Mouse (Mus musculus) bone marrow, adult 2 months (tissue): ENCODE measurements around the gene Gvin1. TPM values are rescaled to one million over a fixed set of nuclear protein-coding genes. Genes with fewer than 3 reads are reported as not detected.
"Not testable (repeated sequence)": the region's sequence is repeated elsewhere in the genome, so short reads cannot be mapped to it uniquely, and the experiment has no call there.

Experiments
- H3K27ac ChIP-seq: fragments of 200-500 bp; 2 replicates; pipeline ENCODE4 v1.5.1; 2012; ENCODE audit warnings: low read depth, mild to moderate bottlenecking, control low read depth, inconsistent platforms, low read length; ENCODE audit not compliant: control insufficient read depth, poor library complexity, insufficient read depth
- H3K4me1 ChIP-seq: fragments of 200-500 bp; 2 replicates; pipeline ENCODE4 v1.6.1; 2011; ENCODE audit warnings: low read length; ENCODE audit not compliant: control insufficient read depth, insufficient read depth
- H3K4me3 ChIP-seq: fragments of 200-500 bp; replicated peaks from 2 replicates; pipeline ENCODE3; 2011; ENCODE audit warnings: mild to moderate bottlenecking, low read depth, low read length, control low read depth; ENCODE audit not compliant: control insufficient read depth
- CTCF ChIP-seq: fragments of 200-500 bp; IDR thresholded peaks from 2 replicates; pipeline ENCODE4 v1.5.1; 2011; ENCODE audit warnings: low read length, control low read depth; ENCODE audit not compliant: control insufficient read depth, insufficient read depth
- POLR2A ChIP-seq: fragments of 200-500 bp; IDR thresholded peaks from 2 replicates; pipeline ENCODE4 v1.6.1; 2011; ENCODE audit warnings: low read depth, mild to moderate bottlenecking, control low read depth, low read length, borderline replicate concordance; ENCODE audit not compliant: control insufficient read depth
- WGBS: fragments of 180-500 bp; shearing (Covaris S2); methylation state at CpG from one replicate; pipeline ENCODE4 v1.1.7; 2018; 5-methylcytosine and 5-hydroxymethylcytosine counted together
- polyA plus RNA-seq: library from polyadenylated mRNA; stranded (reverse); fragments of >200 nt; gene quantifications from 2 replicates; pipeline ENCODE4 v1.2.4, GENCODE M21; 2011; ENCODE audit warnings: low replicate concordance; ENCODE audit not compliant: missing spikeins, insufficient read depth, insufficient read length

Gene Gvin1
- 10.0 and 13.2 TPM in 2 replicates for polyA plus RNA-seq

DNA sequence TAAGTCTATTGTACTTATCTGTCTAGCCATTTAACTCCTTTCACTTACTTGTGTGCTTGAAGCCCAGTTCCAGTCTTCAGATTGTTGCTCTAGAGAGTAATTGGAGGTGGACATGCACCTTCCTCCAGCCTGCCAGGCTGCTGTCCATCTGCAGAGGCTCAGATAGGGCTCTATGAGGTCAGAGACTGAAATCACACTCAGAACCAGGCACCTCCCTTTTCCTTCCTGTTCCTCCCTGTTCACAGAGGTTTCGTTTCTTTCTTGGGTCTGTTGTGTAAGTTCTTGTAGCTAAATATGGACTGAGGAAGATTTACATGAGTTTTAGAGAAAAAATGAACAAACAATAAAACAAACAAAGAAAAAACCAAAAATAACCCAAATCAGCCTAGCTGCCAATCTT lies at the start of gene Gvin1:
Gvin1 (minus strand) TSS at position 150 of the 400 bp plus-strand sequence.
- H3K4me1 ChIP-seq, H3K27ac ChIP-seq, H3K4me3 ChIP-seq: not testable (repeated sequence)
- WGBS = 0% methylated on average over 1 of the region's 1 CpGs

DNA sequence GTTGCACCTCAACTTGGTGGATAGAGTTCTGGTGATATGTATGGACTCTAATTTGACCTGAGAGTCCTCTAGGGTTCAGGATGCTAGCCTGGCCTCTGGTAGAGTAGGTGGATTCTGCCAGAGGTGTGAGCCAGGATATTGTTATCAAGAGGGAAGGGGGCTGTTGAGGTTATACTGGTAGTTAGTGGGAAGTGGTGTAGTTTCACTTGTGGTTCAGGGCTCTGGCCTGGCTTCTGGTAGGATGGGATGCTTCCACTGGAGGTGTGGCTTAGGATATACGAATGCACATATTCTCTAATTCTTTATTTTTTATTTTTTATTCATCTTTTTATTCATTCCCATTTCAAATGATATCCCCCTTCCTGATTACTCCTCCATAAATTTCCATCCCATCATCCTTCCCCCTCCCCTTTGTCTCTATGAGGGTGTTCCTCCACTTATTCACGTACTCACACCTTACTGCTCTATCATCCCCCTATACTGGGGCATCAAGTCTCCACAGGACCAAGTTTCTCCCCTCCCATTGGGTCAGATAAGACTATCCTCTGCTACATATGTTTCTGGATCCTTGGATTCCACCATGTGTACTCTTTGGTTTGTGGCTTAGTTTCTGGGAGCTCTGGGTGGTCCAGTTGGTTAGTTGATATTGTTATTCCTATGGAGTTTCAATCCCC lies 36.9 kb upstream of the Gvin1 start:
- Histone ChIP-seq H3K4me3 (no peak overlapping the region), H3K27ac (no peak overlapping the region), H3K4me1 (no peaks in the 10 kb centered on the region)
- TF ChIP-seq POLR2A (no peak), CTCF (no peak)
- 79% methylated on average over 2 of the region's 2 CpGs for WGBS

DNA sequence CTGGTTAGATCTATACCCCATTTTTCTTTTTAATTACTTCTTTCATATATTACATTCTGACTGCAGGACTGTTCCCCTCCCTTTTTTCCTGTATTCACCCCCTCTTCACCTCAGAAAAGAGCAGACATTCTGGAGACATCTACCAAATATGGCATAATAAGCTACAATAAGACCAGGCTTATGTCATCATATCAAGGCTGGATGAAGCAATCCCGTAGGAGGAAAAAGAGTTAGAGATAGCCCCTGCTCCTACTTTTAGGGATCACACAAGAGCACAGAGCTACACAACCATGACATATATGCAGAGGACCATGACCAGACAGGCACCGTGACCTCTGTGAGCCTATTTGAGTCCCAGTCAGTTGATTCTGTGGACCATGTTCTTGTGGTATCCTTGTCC lies 33.8 kb upstream of the Gvin1 start:
- TF ChIP-seq POLR2A = no peak
- no peak for TF ChIP-seq CTCF
- no peaks in the 10 kb centered on the region for H3K4me1 ChIP-seq
- H3K27ac ChIP-seq = no peak overlapping the region
- 77% methylated on average over 2 of the region's 2 CpGs for WGBS
- no peak overlapping the region for H3K4me3 ChIP-seq

DNA sequence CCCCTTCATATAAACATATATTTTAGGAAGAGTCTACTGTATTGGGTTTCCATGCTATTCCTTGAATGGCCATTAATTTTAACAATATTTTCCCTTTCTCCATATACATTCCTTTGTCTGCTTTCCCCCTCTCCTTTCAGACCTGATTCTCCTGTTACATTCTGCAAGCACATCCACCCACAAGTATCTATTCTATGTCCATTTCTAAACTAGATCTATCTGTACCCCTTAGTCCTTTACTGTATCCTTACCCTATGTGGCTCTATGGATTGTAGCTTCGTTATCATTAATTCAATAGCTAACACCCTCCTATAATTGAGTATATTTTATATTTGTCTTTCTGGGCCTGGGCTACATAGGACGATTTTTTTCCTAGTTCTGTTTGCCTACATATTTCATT lies 33.1 kb upstream of the Gvin1 start:
- Histone ChIP-seq H3K4me3 (no peak overlapping the region), H3K27ac (no peak overlapping the region), H3K4me1 (no peaks in the 10 kb centered on the region)
- 72% methylated on average over 2 of the region's 2 CpGs for WGBS
- TF ChIP-seq POLR2A (no peak), CTCF (no peak)

DNA sequence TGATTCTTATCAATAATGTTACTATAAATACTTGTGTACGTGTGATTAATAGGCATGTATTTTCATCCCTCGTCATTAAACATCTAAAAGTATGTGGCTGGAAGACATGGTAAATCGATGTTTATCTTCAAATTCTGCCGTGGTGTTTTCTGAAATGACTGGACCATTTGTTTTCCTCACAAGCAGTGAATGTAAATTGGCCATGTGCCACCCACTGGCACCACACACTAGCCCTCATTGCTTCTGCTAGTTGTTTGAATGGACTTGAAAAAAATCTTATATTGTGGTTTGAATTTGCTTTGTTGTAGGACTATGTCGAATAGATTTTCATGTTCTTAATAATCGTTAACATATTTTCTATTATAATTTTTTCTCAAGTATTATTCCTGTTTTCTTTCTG lies 30.5 kb upstream of the Gvin1 start:
- Histone ChIP-seq H3K4me3 (no peak overlapping the region), H3K27ac (no peak overlapping the region), H3K4me1 (no peaks in the 10 kb centered on the region)
- 75% methylated on average over 6 of the region's 6 CpGs for WGBS
- TF ChIP-seq POLR2A (no peak), CTCF (no peak)

DNA sequence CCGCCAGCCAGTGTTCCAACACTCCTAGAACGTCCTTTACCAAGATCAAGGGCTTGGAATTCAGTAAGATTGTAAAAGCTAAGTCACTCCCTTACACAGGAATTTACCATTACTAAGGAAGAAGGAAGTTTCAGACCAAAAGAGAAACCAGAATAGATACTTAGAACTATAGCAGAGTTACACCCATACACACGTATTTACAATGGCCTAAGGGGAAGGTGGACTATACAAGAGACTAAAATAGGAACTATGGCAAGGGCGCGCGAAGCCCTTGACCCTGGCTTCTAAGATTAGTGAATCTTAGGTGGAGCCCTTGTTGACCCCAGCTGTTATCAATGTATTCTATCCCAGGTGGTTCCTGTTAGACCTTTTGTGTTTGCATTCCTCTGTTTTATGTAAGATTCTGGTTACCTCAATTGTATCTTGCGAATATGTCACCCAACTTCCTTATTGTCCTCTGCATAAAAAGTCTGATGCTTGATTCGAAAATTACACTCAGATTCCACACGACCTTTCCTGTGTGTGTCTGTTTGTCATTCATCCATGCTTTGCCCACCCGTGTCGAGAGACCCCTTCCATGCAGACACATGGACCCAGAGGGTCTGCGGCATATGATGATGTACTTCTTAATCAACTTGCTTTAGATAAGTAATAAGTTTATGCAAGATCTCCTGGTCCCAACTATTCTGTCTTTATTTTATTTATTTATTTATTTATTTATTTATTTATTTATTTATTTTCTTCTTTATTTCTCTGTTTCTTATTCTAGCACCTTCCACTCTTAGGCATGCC lies 25.6 kb upstream of the Gvin1 start:
- not testable (repeated sequence) for H3K4me1 ChIP-seq, H3K4me3 ChIP-seq, H3K27ac ChIP-seq
- WGBS = 88% methylated on average over 12 of the region's 12 CpGs

DNA sequence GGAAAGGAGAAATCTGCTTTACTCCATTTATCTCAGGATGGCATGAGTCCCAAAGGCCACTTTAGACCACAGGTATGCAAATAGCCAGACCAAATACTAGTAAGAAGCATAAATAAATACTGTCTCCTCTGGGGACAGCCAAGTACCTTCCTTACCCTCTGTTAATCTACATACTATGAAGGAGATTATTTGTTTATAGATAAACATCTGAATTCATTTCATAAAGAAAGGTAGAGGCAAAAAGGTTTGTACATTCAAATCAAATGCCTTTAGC lies 22.0 kb upstream of the Gvin1 start:
- TF ChIP-seq CTCF (no peak), POLR2A (no peak)
- H3K4me1 ChIP-seq = no peaks in the 10 kb centered on the region
- H3K4me3 ChIP-seq = no peak overlapping the region
- no peak overlapping the region for H3K27ac ChIP-seq

DNA sequence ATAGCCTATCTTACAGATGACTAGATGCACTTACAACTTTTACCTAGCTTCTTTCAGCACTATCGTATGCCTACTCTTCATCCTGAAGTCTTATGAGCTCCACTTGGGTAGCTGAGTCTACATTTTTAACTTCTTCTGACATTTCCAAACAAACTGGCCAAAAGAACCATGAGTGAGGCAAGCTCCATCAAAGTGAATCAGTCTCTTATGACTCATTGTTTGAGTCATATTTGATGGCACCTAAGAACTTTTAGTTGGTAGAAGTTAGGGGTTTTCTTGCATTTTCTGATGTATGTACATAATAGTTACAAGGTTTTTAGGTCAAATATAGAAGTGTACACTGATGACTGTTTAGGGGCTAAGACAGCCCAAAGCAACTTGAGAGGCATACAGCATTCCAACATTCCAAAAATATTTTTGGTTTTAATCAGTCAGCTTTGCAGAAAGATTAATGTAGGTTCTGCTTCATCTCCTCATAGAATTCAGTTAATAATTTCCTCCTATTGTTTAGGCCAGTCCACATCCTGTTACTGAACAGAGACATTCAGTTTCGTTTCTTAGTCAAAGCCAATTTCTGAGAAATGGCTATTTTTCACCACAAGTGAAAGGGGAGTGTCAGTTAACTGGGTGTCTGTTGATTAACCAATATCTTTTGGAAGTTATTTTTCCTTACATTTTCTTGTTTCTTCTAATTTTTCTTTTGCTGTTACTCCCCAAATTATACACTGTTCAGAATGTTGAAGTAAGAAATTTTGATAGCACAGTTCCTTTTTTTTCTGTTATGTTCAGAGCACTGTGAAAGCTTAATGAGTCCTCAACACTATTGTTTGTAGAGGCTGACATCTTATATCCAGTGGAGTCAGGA lies 21.4 kb upstream of the Gvin1 start:
- H3K27ac ChIP-seq = no peak overlapping the region
- H3K4me3 ChIP-seq = no peak overlapping the region
- H3K4me1 ChIP-seq = no peaks in the 10 kb centered on the region
- 37% methylated on average over 2 of the region's 2 CpGs for WGBS
- TF ChIP-seq POLR2A (no peak), CTCF (no peak)
